Mouse (Mus musculus) neutrophil, adult 5-6 weeks (primary cell): ENCODE data around the gene Nckipsd. TPM values are rescaled to one million over a fixed set of nuclear protein-coding genes. Genes with fewer than 3 reads are reported as not detected.
A peak's percentile ranks its signal among the peaks of the same experiment; 100 is the strongest.

Experiments used
- ATAC-seq: fragments of 151-379, 151-347 bp; 2 replicates; pipeline ENCODE4 v1.8.0; 2017; ENCODE audit warnings: mild to moderate bottlenecking, moderate TSS enrichment; ENCODE audit not compliant: insufficient number of reproducible peaks, poor library complexity, low FRiP score, severe bottlenecking; ENCODE audit errors: extremely low read depth
- total RNA-seq: library from RNA; stranded (forward); fragments of 200-1000 nt; gene quantifications from 2 replicates; pipeline ENCODE4 v1.2.3, GENCODE M21; 2017

Nckipsd gene
- total RNA-seq = 9.7 and 11.3 TPM in 2 replicates

- ATAC-seq = peak; percentile 61
Measured at GRCm38 (mm10) chr9:108808163-108808665, at the start of gene Nckipsd. TSS of gene Nckipsd (plus strand) at chr9:108808368.

- ATAC-seq = no peak
Measured at GRCm38 (mm10) chr9:108759121-108759520, 49.0 kb upstream of the Nckipsd start.

- ATAC-seq = peak; percentile 55; the same call in 1 of the 2 replicates
Measured at GRCm38 (mm10) chr9:108759805-108760204, 48.4 kb upstream of the Nckipsd start.

- ATAC-seq = no peak
Measured at GRCm38 (mm10) chr9:108761561-108761960, 46.6 kb upstream of the Nckipsd start.

- ATAC-seq = no peak
Measured at GRCm38 (mm10) chr9:108764971-108765370, 43.2 kb upstream of the Nckipsd start.

- ATAC-seq = no peak
Measured at GRCm38 (mm10) chr9:108776614-108777013, 31.6 kb upstream of the Nckipsd start.

- ATAC-seq = no peak
Measured at GRCm38 (mm10) chr9:108777276-108777675, 30.9 kb upstream of the Nckipsd start.

- ATAC-seq = no peak
Measured at GRCm38 (mm10) chr9:108780959-108781358, 27.2 kb upstream of the Nckipsd start.

- ATAC-seq = no peak
Measured at GRCm38 (mm10) chr9:108781891-108782290, 26.3 kb upstream of the Nckipsd start.

GRCm38 (mm10) chr9:108782836-108783547 is 25.2 kb upstream of the Nckipsd start:
- no peak for ATAC-seq

GRCm38 (mm10) chr9:108783548-108784463 is 24.4 kb upstream of the Nckipsd start, which contains the start of gene Ip6k2:
TSS of gene Ip6k2 (plus strand) at chr9:108783796.
- ATAC-seq = peak; percentile 92

- ATAC-seq = no peak
Measured at GRCm38 (mm10) chr9:108785416-108785815, 22.8 kb upstream of the Nckipsd start.

- no peak for ATAC-seq
Measured at GRCm38 (mm10) chr9:108786494-108786893, 21.7 kb upstream of the Nckipsd start.

GRCm38 (mm10) chr9:108787080-108787479 is 21.1 kb upstream of the Nckipsd start:
- no peak for ATAC-seq

GRCm38 (mm10) chr9:108788713-108789112 is 19.5 kb upstream of the Nckipsd start:
- ATAC-seq = no peak

- ATAC-seq = no peak
Measured at GRCm38 (mm10) chr9:108792307-108792706, 15.9 kb upstream of the Nckipsd start.

- peak; percentile 13; the same call in 1 of the 2 replicates for ATAC-seq
Measured at GRCm38 (mm10) chr9:108792730-108793129, 15.4 kb upstream of the Nckipsd start.

GRCm38 (mm10) chr9:108795281-108795680 is 12.9 kb upstream of the Nckipsd start:
- ATAC-seq = no peak

GRCm38 (mm10) chr9:108795762-108796161 is 12.4 kb upstream of the Nckipsd start:
- no peak for ATAC-seq
